8 mouse cellular contexts compared by ENCODE assay signal in genomic region chr12:55442861-55443850, GRCm38 (mm10). TPM values are rescaled to one million over a fixed set of nuclear protein-coding genes. Genes with fewer than 3 reads are reported as not detected.
A peak's percentile ranks its signal among the peaks of the same experiment; 100 is the strongest.
DNase-seq lines count a peak whose midpoint lies in the region; ATAC-seq and TF ChIP-seq lines count a peak whose summit lies in the region.

No protein-coding gene starts in this region.

- H3K9ac ChIP-seq in neural tube, embryonic 13.5 days, result no peak overlapping the region; the same call in 1 of the 2 replicates
- 0 out of 2 replicates have a peak overlapping the region, but pooled peaks have one; percentile 28 for H3K9ac ChIP-seq in heart, embryonic 11.5 days (ENCODE audit: low read depth, low read length)
- 0 out of 2 replicates have a peak overlapping the region, but pooled peaks have one; percentile 7 for H3K9ac ChIP-seq in kidney, embryonic 15.5 days
- 0 out of 2 replicates have a peak overlapping the region, but pooled peaks have one; percentile 45 for H3K9ac ChIP-seq in stomach, postnatal 0 days (ENCODE audit: low read length)

- TF ChIP-seq EP300 in stomach, postnatal 0 days (optimal IDR thresholded peaks at IDR 0.05), result no peak

- WGBS in neural tube, embryonic 13.5 days, result 67% methylated on average over 9 of the region's 9 CpGs
- 57% methylated on average over 9 of the region's 9 CpGs for WGBS in heart, embryonic 11.5 days (ENCODE audit: insufficient replicate concordance)
- 57% methylated on average over 9 of the region's 9 CpGs for WGBS in kidney, embryonic 15.5 days
- 42% methylated on average over 9 of the region's 9 CpGs for WGBS in stomach, postnatal 0 days

- no peak overlapping the region for H3K4me2 ChIP-seq in neural tube, embryonic 13.5 days
- no peak overlapping the region for H3K4me2 ChIP-seq in heart, embryonic 11.5 days
- no peak overlapping the region for H3K4me2 ChIP-seq in kidney, embryonic 15.5 days
- no peak overlapping the region for H3K4me2 ChIP-seq in stomach, postnatal 0 days (replicated peaks; ENCODE audit: low read depth)

- peak overlapping the region; percentile 43 for H3K27ac ChIP-seq in neural tube, embryonic 13.5 days (replicated peaks)
- H3K27ac ChIP-seq in heart, embryonic 11.5 days (ENCODE audit: low read depth, low read length), result peak overlapping the region; percentile 59
- H3K27ac ChIP-seq in kidney, embryonic 15.5 days, result peak overlapping the region; percentile 35; the same call in 1 of the 2 replicates
- peak overlapping the region; percentile 84 for H3K27ac ChIP-seq in stomach, postnatal 0 days (replicated peaks)

- no peak for DNase-seq in neural tube, embryonic 10.5 days (ENCODE audit: extremely low spot score, low spot score)
- peak; percentile 39 to 66 for DNase-seq in adrenal gland, postnatal 4 days (ENCODE audit: low spot score in 2 of 2)
- peak; percentile 92 for DNase-seq in lung, postnatal 25 days (ENCODE audit: low spot score)
- DNase-seq in stomach, postnatal 0 days (ENCODE audit: low spot score), result peak; percentile 87
- DNase-seq in embryo, embryonic 9.5 days (ENCODE audit: extremely low spot score), result no peak

- peaks cover 40% of the 10 kb centered on the region for H3K4me1 ChIP-seq in neural tube, embryonic 13.5 days (replicated peaks)
- H3K4me1 ChIP-seq in heart, embryonic 11.5 days (ENCODE audit: control insufficient read depth, insufficient read depth, low read length), result peaks cover 36% of the 10 kb centered on the region
- H3K4me1 ChIP-seq in kidney, embryonic 15.5 days, result peaks cover 40% of the 10 kb centered on the region
- H3K4me1 ChIP-seq in stomach, postnatal 0 days (replicated peaks; ENCODE audit: control insufficient read depth, insufficient read depth), result peaks cover 24% of the 10 kb centered on the region; the same call in 1 of the 2 replicates

- no peaks in the 10 kb centered on the region for H3K36me3 ChIP-seq in neural tube, embryonic 13.5 days
- no peaks in the 10 kb centered on the region for H3K36me3 ChIP-seq in heart, embryonic 11.5 days (ENCODE audit: control insufficient read depth, insufficient read depth, low read length)
- no peaks in the 10 kb centered on the region for H3K36me3 ChIP-seq in kidney, embryonic 15.5 days
- H3K36me3 ChIP-seq in stomach, postnatal 0 days (ENCODE audit: control insufficient read depth, insufficient read depth, low read length), result no peaks in the 10 kb centered on the region

- H3K27me3 ChIP-seq in neural tube, embryonic 13.5 days, result no peaks in the 10 kb centered on the region
- no peaks in the 10 kb centered on the region for H3K27me3 ChIP-seq in heart, embryonic 11.5 days (ENCODE audit: control insufficient read depth, insufficient read depth, low read length)
- no peaks in the 10 kb centered on the region for H3K27me3 ChIP-seq in kidney, embryonic 15.5 days
- H3K27me3 ChIP-seq in stomach, postnatal 0 days (ENCODE audit: control insufficient read depth, insufficient read depth, low read length), result no peaks in the 10 kb centered on the region

- H3K4me3 ChIP-seq in neural tube, embryonic 13.5 days, result no peak overlapping the region
- no peak overlapping the region for H3K4me3 ChIP-seq in heart, embryonic 11.5 days (ENCODE audit: low read depth, low read length)
- no peak overlapping the region for H3K4me3 ChIP-seq in kidney, embryonic 15.5 days (replicated peaks)
- H3K4me3 ChIP-seq in stomach, postnatal 0 days (ENCODE audit: low read depth, low read length), result no peak overlapping the region

- TF ChIP-seq CTCF in stomach, postnatal 0 days (IDR thresholded peaks at IDR 0.05; ENCODE audit: low read depth), result peak; percentile 35

- no peak for ATAC-seq in neural tube, embryonic 13.5 days (ENCODE audit: low read depth)
- ATAC-seq in heart, embryonic 11.5 days (replicated peaks; ENCODE audit: insufficient number of reproducible peaks, low FRiP score, low TSS enrichment), result peak; percentile 19; the same call in 1 of the 2 replicates
- peak; percentile 31; the same call in 1 of the 2 replicates for ATAC-seq in kidney, embryonic 15.5 days (replicated peaks; ENCODE audit: low FRiP score)
- ATAC-seq in stomach, postnatal 0 days (ENCODE audit: low FRiP score, low TSS enrichment), result peak; percentile 84

- H3K9me3 ChIP-seq in neural tube, embryonic 13.5 days, result no peaks in the 10 kb centered on the region
- no peaks in the 10 kb centered on the region for H3K9me3 ChIP-seq in heart, embryonic 11.5 days (replicated peaks; ENCODE audit: control insufficient read depth, low read length)
- H3K9me3 ChIP-seq in kidney, embryonic 15.5 days (replicated peaks), result no peaks in the 10 kb centered on the region
- no peaks in the 10 kb centered on the region for H3K9me3 ChIP-seq in stomach, postnatal 0 days (ENCODE audit: control insufficient read depth, low read length)

RNA-seq across cellular contexts. Expression of gene Nfkbia, which starts 49.3 kb away (rescaled TPM):
- polyA plus RNA-seq in neural tube, embryonic 13.5 days (2015; fragmentation: Nextera tagmentation; extraction: Ambion mirVana), result 51.4 and 53.3 TPM in 2 replicates
- 100 to 1,000 TPM; 108 to 131 TPM for total RNA-seq in adrenal gland, postnatal 4 days (2021)
- 42.6 and 52.2 TPM in 2 replicates for polyA plus RNA-seq in heart, embryonic 11.5 days (2014; fragmentation: Nextera tagmentation; extraction: Ambion mirVana)
- 78.2 and 80.3 TPM in 2 replicates for polyA plus RNA-seq in kidney, embryonic 15.5 days (2015; fragmentation: Nextera tagmentation; extraction: Ambion mirVana)
- polyA plus RNA-seq in stomach, postnatal 0 days (2015; fragmentation: Nextera tagmentation; extraction: Ambion mirVana), result 110 and 119 TPM in 2 replicates

RNA-seq across cellular contexts. Expression of gene Psma6, which starts 59.1 kb away (rescaled TPM):
- polyA plus RNA-seq in neural tube, embryonic 13.5 days (2015; fragmentation: Nextera tagmentation; extraction: Ambion mirVana), result 446 and 454 TPM in 2 replicates
- total RNA-seq in adrenal gland, postnatal 4 days (2021), result 100 to 1,000 TPM; 234 to 258 TPM
- 336 and 340 TPM in 2 replicates for polyA plus RNA-seq in heart, embryonic 11.5 days (2014; fragmentation: Nextera tagmentation; extraction: Ambion mirVana)
- 405 and 435 TPM in 2 replicates for polyA plus RNA-seq in kidney, embryonic 15.5 days (2015; fragmentation: Nextera tagmentation; extraction: Ambion mirVana)
- polyA plus RNA-seq in stomach, postnatal 0 days (2015; fragmentation: Nextera tagmentation; extraction: Ambion mirVana), result 357 and 358 TPM in 2 replicates

Comparison
In these comparisons a context has a peak if more than half of its experiments do, and no peak if none do; other contexts are left out.
1. DNase-seq: peak in adrenal gland, postnatal 4 days (2 of 2), lung, postnatal 25 days (single experiment) and stomach, postnatal 0 days (single experiment); none in neural tube, embryonic 10.5 days (single experiment) and embryo, embryonic 9.5 days (single experiment).
2. Peak in every context shown above with its lines, with median percentiles within 50 percentile points of each other: H3K27ac ChIP-seq.